Mouse (Mus musculus) lung, embryonic 16.5 days (tissue): ENCODE data around the gene Alpk1. TPM values are rescaled to one million over a fixed set of nuclear protein-coding genes. Genes with fewer than 3 reads are reported as not detected.
A peak's percentile ranks its signal among the peaks of the same experiment; 100 is the strongest.

Experiments
- ATAC-seq: fragments of 200-750 bp; cut with Nextera tagmentation; 2 replicates; pipeline ENCODE4 v1.8.0; 2017; ENCODE audit warnings: low read depth, mild to moderate bottlenecking, moderate library complexity
- H3K27ac ChIP-seq: fragments of 300-500 bp; sonication (generic); 2 replicates; pipeline ENCODE4 v1.5.1; 2014; ENCODE audit warnings: mild to moderate bottlenecking, control low read depth, low read length
- H3K27me3 ChIP-seq: fragments of 300-500 bp; sonication (generic); 2 replicates; pipeline ENCODE4 v1.6.1; 2014; ENCODE audit warnings: low read depth, low read length, mixed read lengths; ENCODE audit not compliant: control insufficient read depth, insufficient read depth
- H3K36me3 ChIP-seq: fragments of 300-500 bp; sonication (generic); 2 replicates; pipeline ENCODE4 v1.6.1; 2014; ENCODE audit warnings: low read length; ENCODE audit not compliant: control insufficient read depth, insufficient read depth
- H3K4me1 ChIP-seq: fragments of 300-500 bp; sonication (generic); replicated peaks from 2 replicates; pipeline ENCODE4 v1.6.1; 2014; ENCODE audit warnings: low read length, mixed read lengths; ENCODE audit not compliant: control insufficient read depth, insufficient read depth
- H3K4me2 ChIP-seq: fragments of 300-500 bp; sonication (generic); 2 replicates; pipeline ENCODE4 v1.6.1; 2014; ENCODE audit warnings: low read depth, low read length, control low read depth
- H3K4me3 ChIP-seq: fragments of 300-500 bp; sonication (generic); 2 replicates; pipeline ENCODE4 v1.5.1; 2014; ENCODE audit warnings: mild to moderate bottlenecking, low read length, control low read depth
- H3K9ac ChIP-seq: fragments of 300-500 bp; sonication (generic); 2 replicates; pipeline ENCODE4 v1.6.1; 2014; ENCODE audit warnings: low read length, control low read depth
- H3K9me3 ChIP-seq: fragments of 300-500 bp; sonication (generic); 2 replicates; pipeline ENCODE4 v1.6.1; 2016; ENCODE audit warnings: low read length; ENCODE audit not compliant: control insufficient read depth
- WGBS: fragments of 180-500 bp; shearing (Covaris S2); extraction: QIAGEN DNeasy Blood & Tissue Kit; methylation state at CpG from one replicate; pipeline ENCODE4 v1.1.7; 2014; 5-methylcytosine and 5-hydroxymethylcytosine counted together
- polyA plus RNA-seq: library from polyadenylated mRNA; unstranded; fragments of >200 nt; fragmentation: Nextera tagmentation; extraction: Ambion mirVana; gene quantifications from 2 replicates; pipeline ENCODE4 v1.2.1, GENCODE M21; 2015

Alpk1 gene
- polyA plus RNA-seq, 1 experiment from 2014 or later = 2.1 TPM

- Histone ChIP-seq H3K9me3 (no peaks in the 10 kb centered on the region), H3K4me2 (no peak overlapping the region), H3K4me3 (no peak overlapping the region), H3K9ac (no peak overlapping the region), H3K27ac (no peak overlapping the region), H3K27me3 (peaks cover 89% of the 10 kb centered on the region), H3K4me1 (peaks cover 29% of the 10 kb centered on the region), H3K36me3 (no peaks in the 10 kb centered on the region)
- no peak for ATAC-seq
- WGBS = 5% methylated on average over 17 of the region's 17 CpGs
Observed at GRCm38 (mm10) chr3:127630735-127631372, 149.5 kb downstream of the Alpk1 start.

DNA sequence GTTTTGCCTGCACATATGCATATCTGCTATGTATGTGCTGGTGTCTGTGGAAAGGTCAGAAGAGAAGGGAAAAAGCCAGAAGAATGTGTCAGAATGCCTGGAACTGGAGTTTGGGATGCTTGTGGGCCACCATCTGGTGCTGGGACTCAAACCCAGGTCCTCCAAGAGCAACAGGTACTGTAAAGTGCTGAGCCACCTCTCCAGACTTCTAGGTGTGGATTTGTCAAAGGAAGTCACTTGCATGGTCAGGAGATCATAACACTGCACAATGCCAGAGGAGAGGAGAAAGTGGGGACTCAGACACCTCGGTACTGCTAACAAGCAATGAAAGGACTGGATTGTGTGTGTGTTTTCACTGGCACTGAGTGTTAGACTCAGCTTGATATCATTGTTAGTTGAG is 150.1 kb downstream of the Alpk1 start:
- H3K9ac ChIP-seq = no peak overlapping the region
- 6% methylated on average over 1 of the region's 1 CpGs for WGBS
- H3K4me3 ChIP-seq = no peak overlapping the region
- no peak overlapping the region for H3K4me2 ChIP-seq
- no peak for ATAC-seq
- H3K36me3 ChIP-seq = no peaks in the 10 kb centered on the region
- no peak overlapping the region for H3K27ac ChIP-seq
- peaks cover 92% of the 10 kb centered on the region for H3K27me3 ChIP-seq
- H3K4me1 ChIP-seq = peaks cover 36% of the 10 kb centered on the region
- H3K9me3 ChIP-seq = no peaks in the 10 kb centered on the region

DNA sequence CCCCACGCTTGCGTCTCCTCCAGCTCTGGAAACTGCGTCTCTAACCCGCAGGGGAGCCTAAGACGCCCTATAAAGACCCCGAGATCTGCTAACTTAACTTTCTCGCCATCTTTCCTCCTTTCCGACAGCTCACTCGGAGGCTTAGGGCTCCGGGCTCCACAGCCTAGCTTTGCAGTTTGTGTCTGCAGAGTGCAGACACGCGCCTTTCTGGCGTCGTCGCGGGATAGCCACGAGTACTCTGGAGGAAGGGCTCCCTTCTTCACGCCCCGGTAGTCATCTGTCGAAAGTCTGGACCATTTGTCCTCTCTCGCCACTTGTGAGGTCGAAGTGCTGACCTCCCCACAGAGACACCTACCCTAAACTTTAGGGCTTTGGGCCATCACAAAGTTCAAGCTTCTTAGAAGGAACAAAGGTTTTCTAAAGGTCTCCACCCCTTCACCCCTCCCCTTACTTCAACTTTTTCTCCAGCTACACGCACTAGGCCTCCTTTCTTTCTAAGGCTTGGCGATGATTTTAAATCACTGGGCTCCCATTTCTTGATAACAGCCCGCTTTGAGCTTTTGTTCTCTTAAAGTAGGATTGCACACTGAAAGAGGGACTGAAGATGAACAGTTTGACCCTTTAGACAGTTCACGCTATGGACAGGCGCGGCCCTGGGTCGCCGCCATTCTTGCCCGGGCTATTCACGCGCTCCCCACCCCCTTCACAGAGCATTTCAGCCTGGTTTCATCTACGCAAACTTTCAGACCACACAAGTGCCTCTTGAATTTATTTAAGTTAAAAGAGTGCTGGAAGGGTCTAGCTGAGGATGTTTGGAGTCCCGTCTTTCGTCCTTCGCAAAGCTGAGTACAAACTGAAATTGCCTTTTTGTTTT is 151.8 kb downstream of the Alpk1 start:
- 2% methylated on average over 37 of the region's 37 CpGs for WGBS
- Histone ChIP-seq H3K4me2 (no peak overlapping the region), H3K9ac (no peak overlapping the region), H3K9me3 (no peaks in the 10 kb centered on the region), H3K4me1 (peaks cover 26% of the 10 kb centered on the region), H3K4me3 (no peak overlapping the region), H3K27me3 (peaks cover 84% of the 10 kb centered on the region), H3K36me3 (no peaks in the 10 kb centered on the region), H3K27ac (no peak overlapping the region)
- no peak for ATAC-seq

- peaks cover 21% of the 10 kb centered on the region for H3K4me1 ChIP-seq
- no peaks in the 10 kb centered on the region for H3K36me3 ChIP-seq
- no peak for ATAC-seq
- no peak overlapping the region for H3K9ac ChIP-seq
- no peak overlapping the region; the same call in 1 of the 2 replicates for H3K4me3 ChIP-seq
- H3K4me2 ChIP-seq = no peak overlapping the region
- peaks cover 79% of the 10 kb centered on the region for H3K27me3 ChIP-seq
- H3K9me3 ChIP-seq = no peaks in the 10 kb centered on the region
- no peak overlapping the region for H3K27ac ChIP-seq
- WGBS = 0% methylated on average over 9 of the region's 9 CpGs
Observed at GRCm38 (mm10) chr3:127627956-127628310, 152.4 kb downstream of the Alpk1 start.

- Histone ChIP-seq H3K27me3 (peaks cover 76% of the 10 kb centered on the region), H3K27ac (no peak overlapping the region), H3K4me1 (peaks cover 15% of the 10 kb centered on the region), H3K36me3 (no peaks in the 10 kb centered on the region), H3K4me2 (no peak overlapping the region), H3K4me3 (no peak overlapping the region; the same call in 1 of the 2 replicates), H3K9me3 (no peaks in the 10 kb centered on the region), H3K9ac (no peak overlapping the region)
- WGBS = 2% methylated on average over 28 of the region's 28 CpGs
- no peak for ATAC-seq
Observed at GRCm38 (mm10) chr3:127627151-127627955, 153.0 kb downstream of the Alpk1 start.

- Histone ChIP-seq H3K36me3 (no peaks in the 10 kb centered on the region), H3K9ac (no peak overlapping the region), H3K4me1 (peaks cover 14% of the 10 kb centered on the region), H3K9me3 (no peaks in the 10 kb centered on the region), H3K4me3 (no peak overlapping the region), H3K27ac (no peak overlapping the region), H3K4me2 (no peak overlapping the region), H3K27me3 (peaks cover 68% of the 10 kb centered on the region)
- 7% methylated on average over 3 of the region's 3 CpGs for WGBS
- no peak for ATAC-seq
Observed at GRCm38 (mm10) chr3:127626524-127626923, 153.8 kb downstream of the Alpk1 start.

GRCm38 (mm10) chr3:127625701-127626399 is 154.5 kb downstream of the Alpk1 start:
- Histone ChIP-seq H3K27ac (no peak overlapping the region), H3K4me2 (peak overlapping the region; percentile 81), H3K4me1 (peaks cover 14% of the 10 kb centered on the region), H3K9me3 (no peaks in the 10 kb centered on the region), H3K36me3 (no peaks in the 10 kb centered on the region), H3K27me3 (peaks cover 64% of the 10 kb centered on the region), H3K4me3 (peak overlapping the region; percentile 50), H3K9ac (no peak overlapping the region)
- no peak for ATAC-seq
- WGBS = under 1% methylated on average over 28 of the region's 28 CpGs

- no peaks in the 10 kb centered on the region for H3K36me3 ChIP-seq
- H3K27me3 ChIP-seq = peaks cover 59% of the 10 kb centered on the region
- H3K9me3 ChIP-seq = no peaks in the 10 kb centered on the region
- peak overlapping the region; percentile 50 for H3K4me3 ChIP-seq
- peaks cover 14% of the 10 kb centered on the region for H3K4me1 ChIP-seq
- H3K4me2 ChIP-seq = peak overlapping the region; percentile 81
- under 1% methylated on average over 36 of the region's 36 CpGs for WGBS
- no peak overlapping the region for H3K27ac ChIP-seq
- no peak overlapping the region for H3K9ac ChIP-seq
- peak; percentile 77 for ATAC-seq
Observed at GRCm38 (mm10) chr3:127625296-127625695, 155.0 kb downstream of the Alpk1 start.
